15 mouse cellular contexts compared by ENCODE assay signal in genomic region chr1:151863135-151863796, GRCm38 (mm10).
A peak's percentile ranks its signal among the peaks of the same experiment; 100 is the strongest.
DNase-seq lines count a peak whose midpoint lies in the region; ATAC-seq and TF ChIP-seq lines count a peak whose summit lies in the region.
"Had no signal": no experiment of that assay in that cellular context is flagged by ENCODE, and none has a peak within 500 bp of the region (broad histone marks: within the 10 kb centered on the region; RNA-seq: fewer than 3 reads in every experiment).

No protein-coding gene starts in this region.

- no peak for DNase-seq in kidney, adult 11 months
- no peak for DNase-seq in midbrain, embryonic 10.5 days (ENCODE audit: low spot score)
- DNase-seq in lung, postnatal 0 days (ENCODE audit: low spot score), result peak; percentile 90
- no peak for DNase-seq in adrenal gland, postnatal 36 days
- DNase-seq: right cerebral cortex, postnatal 4 days; thymus, postnatal 4 days had no signal

- TF ChIP-seq CTCF in lung, postnatal 0 days (IDR thresholded peaks at IDR 0.05), result 0 out of 2 replicates have a peak, but pooled peaks have one; percentile 5

- no peak overlapping the region for H3K4me3 ChIP-seq in kidney, embryonic 15.5 days (replicated peaks)
- H3K4me3 ChIP-seq in midbrain, embryonic 10.5 days, result no peak overlapping the region
- H3K4me3 ChIP-seq in midbrain, embryonic 15.5 days, result no peak overlapping the region
- no peak overlapping the region for H3K4me3 ChIP-seq in lung, postnatal 0 days (ENCODE audit: low read depth, low read length)
- no peak overlapping the region for H3K4me3 ChIP-seq in stomach, embryonic 15.5 days (replicated peaks)
- H3K4me3 ChIP-seq: erythroblast, embryonic 14.5 days; forebrain, embryonic 15.5 days; liver, embryonic 12.5 days; neural tube, embryonic 13.5 days had no signal

- H3K27ac ChIP-seq in kidney, embryonic 15.5 days, result peak overlapping the region; percentile 48
- 0 out of 2 replicates have a peak overlapping the region, but pooled peaks have one; percentile 13 for H3K27ac ChIP-seq in midbrain, embryonic 10.5 days (replicated peaks)
- no peak overlapping the region for H3K27ac ChIP-seq in midbrain, embryonic 15.5 days
- peak overlapping the region; percentile 68 for H3K27ac ChIP-seq in lung, postnatal 0 days (ENCODE audit: low read length)
- H3K27ac ChIP-seq in stomach, embryonic 15.5 days, result peak overlapping the region; percentile 77
- H3K27ac ChIP-seq: forebrain, embryonic 15.5 days; liver, embryonic 12.5 days; neural tube, embryonic 13.5 days had no signal

- H3K4me1 ChIP-seq in kidney, embryonic 15.5 days, result peaks cover 6% of the 10 kb centered on the region; the same call in 1 of the 2 replicates
- H3K4me1 ChIP-seq in midbrain, embryonic 10.5 days, result no peaks in the 10 kb centered on the region
- no peaks in the 10 kb centered on the region for H3K4me1 ChIP-seq in midbrain, embryonic 15.5 days
- H3K4me1 ChIP-seq in lung, postnatal 0 days (ENCODE audit: insufficient read depth, low read depth, low read length), result no peaks in the 10 kb centered on the region; the same call in 1 of the 2 replicates
- H3K4me1 ChIP-seq in stomach, embryonic 15.5 days, result peaks cover 4% of the 10 kb centered on the region; the same call in 1 of the 2 replicates
- H3K4me1 ChIP-seq: forebrain, embryonic 15.5 days; liver, embryonic 12.5 days; neural tube, embryonic 13.5 days had no signal

- TF ChIP-seq EP300 in lung, postnatal 0 days (IDR thresholded peaks at IDR 0.05), result no peak; the same call in 1 of the 2 replicates

- no peak overlapping the region for H3K9ac ChIP-seq in kidney, embryonic 15.5 days
- no peak overlapping the region for H3K9ac ChIP-seq in midbrain, embryonic 15.5 days
- no peak overlapping the region for H3K9ac ChIP-seq in lung, postnatal 0 days (replicated peaks; ENCODE audit: low read depth)
- H3K9ac ChIP-seq in stomach, embryonic 15.5 days, result no peak overlapping the region
- H3K9ac ChIP-seq: forebrain, embryonic 15.5 days; liver, embryonic 12.5 days; neural tube, embryonic 13.5 days had no signal

- peak; percentile 67; the same call in 1 of the 2 replicates for ATAC-seq in kidney, embryonic 15.5 days (replicated peaks; ENCODE audit: low FRiP score)
- ATAC-seq in midbrain, embryonic 15.5 days (replicated peaks), result no peak
- peak; percentile 91 for ATAC-seq in lung, postnatal 0 days
- no peak for ATAC-seq in stomach, embryonic 15.5 days (ENCODE audit: insufficient read depth, low FRiP score, low read depth)
- ATAC-seq in cerebellum, adult (ENCODE audit: insufficient number of reproducible peaks, low FRiP score, low TSS enrichment), result no peak
- ATAC-seq: CD4-positive, CD25-positive, alpha-beta regulatory T cell, adult 4 months; forebrain, embryonic 15.5 days; liver, embryonic 12.5 days had no signal

- WGBS in kidney, embryonic 15.5 days, result 63% methylated on average over 17 of the region's 17 CpGs
- 89% methylated on average over 17 of the region's 17 CpGs for WGBS in midbrain, embryonic 10.5 days
- 83% methylated on average over 17 of the region's 17 CpGs for WGBS in midbrain, embryonic 15.5 days
- 47% methylated on average over 17 of the region's 17 CpGs for WGBS in lung, postnatal 0 days
- 52% methylated on average over 17 of the region's 17 CpGs for WGBS in stomach, embryonic 15.5 days

- no peak overlapping the region for H3K4me2 ChIP-seq in kidney, embryonic 15.5 days
- H3K4me2 ChIP-seq in midbrain, embryonic 15.5 days, result no peak overlapping the region
- no peak overlapping the region for H3K4me2 ChIP-seq in lung, postnatal 0 days (replicated peaks; ENCODE audit: low read depth, low read length)
- H3K4me2 ChIP-seq in stomach, embryonic 15.5 days, result no peak overlapping the region
- H3K4me2 ChIP-seq: forebrain, embryonic 15.5 days; liver, embryonic 12.5 days; neural tube, embryonic 13.5 days had no signal

- no peaks in the 10 kb centered on the region for H3K9me3 ChIP-seq in kidney, embryonic 15.5 days (replicated peaks)
- no peaks in the 10 kb centered on the region for H3K9me3 ChIP-seq in midbrain, embryonic 10.5 days (replicated peaks)
- no peaks in the 10 kb centered on the region for H3K9me3 ChIP-seq in midbrain, embryonic 15.5 days
- no peaks in the 10 kb centered on the region for H3K9me3 ChIP-seq in lung, postnatal 0 days (ENCODE audit: low read length)
- H3K9me3 ChIP-seq in stomach, embryonic 15.5 days, result no peaks in the 10 kb centered on the region
- H3K9me3 ChIP-seq: forebrain, embryonic 15.5 days; liver, embryonic 12.5 days; neural tube, embryonic 13.5 days had no signal

- H3K36me3 ChIP-seq in kidney, embryonic 15.5 days, result no peaks in the 10 kb centered on the region
- H3K36me3 ChIP-seq in midbrain, embryonic 10.5 days, result no peaks in the 10 kb centered on the region
- H3K36me3 ChIP-seq in midbrain, embryonic 15.5 days (replicated peaks), result no peaks in the 10 kb centered on the region
- no peaks in the 10 kb centered on the region for H3K36me3 ChIP-seq in lung, postnatal 0 days (ENCODE audit: insufficient read depth, low read length)
- no peaks in the 10 kb centered on the region for H3K36me3 ChIP-seq in stomach, embryonic 15.5 days
- H3K36me3 ChIP-seq: forebrain, embryonic 15.5 days; liver, embryonic 12.5 days; neural tube, embryonic 13.5 days had no signal

- no peaks in the 10 kb centered on the region for H3K27me3 ChIP-seq in kidney, embryonic 15.5 days
- no peaks in the 10 kb centered on the region for H3K27me3 ChIP-seq in midbrain, embryonic 10.5 days (ENCODE audit: low read depth, poor library complexity, severe bottlenecking)
- H3K27me3 ChIP-seq in midbrain, embryonic 15.5 days (replicated peaks), result no peaks in the 10 kb centered on the region
- H3K27me3 ChIP-seq in lung, postnatal 0 days (replicated peaks; ENCODE audit: insufficient read depth, low read length), result no peaks in the 10 kb centered on the region
- no peaks in the 10 kb centered on the region for H3K27me3 ChIP-seq in stomach, embryonic 15.5 days (replicated peaks)
- H3K27me3 ChIP-seq: forebrain, embryonic 15.5 days; liver, embryonic 12.5 days; neural tube, embryonic 13.5 days had no signal

Comparison
In these comparisons a context has a peak if more than half of its experiments do, and no peak if none do; other contexts are left out.
1. ATAC-seq: peak in kidney, embryonic 15.5 days (single experiment) and lung, postnatal 0 days (single experiment); none in midbrain, embryonic 15.5 days (single experiment), stomach, embryonic 15.5 days (single experiment) and cerebellum, adult (single experiment).